Mouse (Mus musculus) small intestine, adult 2 months (tissue): Measurements from ENCODE around the gene Asrgl1. TPM values are rescaled to one million over a fixed set of nuclear protein-coding genes. Genes with fewer than 3 reads are reported as not detected.

Experiments
- H3K27ac ChIP-seq: fragments of 200-500 bp; 2 replicates; pipeline ENCODE4 v1.5.1; 2012; ENCODE audit warnings: low read depth, low read length, control low read depth, inconsistent platforms; ENCODE audit not compliant: insufficient read depth
- H3K27me3 ChIP-seq: fragments of 200-500 bp; 2 replicates; pipeline ENCODE4 v1.6.1; 2012; ENCODE audit warnings: mild to moderate bottlenecking, moderate library complexity, low read length, inconsistent platforms; ENCODE audit not compliant: control insufficient read depth, insufficient read depth
- H3K36me3 ChIP-seq: fragments of 200-500 bp; 2 replicates; pipeline ENCODE4 v1.6.1; 2012; ENCODE audit warnings: mild to moderate bottlenecking, low read length, control low read depth, inconsistent platforms; ENCODE audit not compliant: control insufficient read depth, insufficient read depth
- H3K4me1 ChIP-seq: fragments of 200-500 bp; 2 replicates; pipeline ENCODE4 v1.6.1; 2012; ENCODE audit warnings: low read length, inconsistent platforms, mixed read lengths; ENCODE audit not compliant: control insufficient read depth, insufficient read depth, insufficient read length
- H3K4me3 ChIP-seq: fragments of 200-500 bp; 2 replicates; pipeline ENCODE4 v1.5.1; 2012; ENCODE audit warnings: low read depth, mild to moderate bottlenecking, control low read depth, inconsistent platforms, low read length, moderate library complexity
- CTCF ChIP-seq: fragments of 200-500 bp; IDR thresholded peaks from 2 replicates; pipeline ENCODE4 v1.5.1; 2012; ENCODE audit warnings: low read depth, mild to moderate bottlenecking, control low read depth, inconsistent platforms, low read length, moderate library complexity, mixed read lengths; ENCODE audit not compliant: insufficient replicate concordance, insufficient read length; ENCODE audit errors: extremely low read depth
- POLR2A ChIP-seq: fragments of 200-500 bp; IDR thresholded peaks from 2 replicates; pipeline ENCODE4 v1.6.1; 2012; ENCODE audit warnings: low read depth, mild to moderate bottlenecking, control low read depth, inconsistent platforms, low read length, moderate library complexity
- WGBS: fragments of 180-500 bp; shearing (Covaris S2); methylation state at CpG from one replicate; pipeline ENCODE4 v1.1.7; 2018; 5-methylcytosine and 5-hydroxymethylcytosine counted together
- polyA plus RNA-seq: library from polyadenylated mRNA; depleted of rRNA; stranded (reverse); fragments of >200 nt; gene quantifications from 2 replicates; pipeline ENCODE4 v1.2.3, GENCODE M21; 2012

Gene Asrgl1
- polyA plus RNA-seq, 1 experiment = 0.41 TPM

GRCm38 (mm10) chr19:9110182-9110869, 25.1 kb downstream of the Asrgl1 start:
- no peak overlapping the region for H3K27ac ChIP-seq
- TF ChIP-seq CTCF (no peak), POLR2A (no peak)

DNA sequence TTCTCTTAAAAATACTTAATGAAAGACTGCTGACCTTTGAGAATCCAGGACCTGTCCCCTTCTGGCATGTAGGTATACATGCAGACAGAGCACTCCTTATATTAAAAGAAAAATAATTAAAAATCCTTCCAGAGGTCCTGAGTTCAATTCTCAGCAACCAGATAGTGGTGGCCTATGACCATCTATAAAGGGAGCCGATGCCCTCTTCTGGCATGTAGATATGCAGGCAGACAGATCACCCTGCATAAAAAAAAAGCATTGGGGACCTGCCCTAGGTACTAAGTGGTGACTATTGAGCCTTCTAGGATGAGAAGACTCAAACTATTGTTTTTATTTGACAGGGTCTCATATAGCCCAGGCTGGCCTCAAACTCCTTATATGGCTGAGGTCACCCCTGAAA, 26.9 kb downstream of the Asrgl1 start:
- H3K4me1 ChIP-seq = peaks cover 2% of the 10 kb centered on the region; the same call in 1 of the 2 replicates
- 74% methylated on average over 1 of the region's 1 CpGs for WGBS
- no peak overlapping the region for H3K27ac ChIP-seq
- no peaks in the 10 kb centered on the region for H3K27me3 ChIP-seq
- H3K4me3 ChIP-seq = no peak overlapping the region
- TF ChIP-seq POLR2A (no peak), CTCF (no peak)
- no peaks in the 10 kb centered on the region for H3K36me3 ChIP-seq

More at GRCm38 (mm10) chr19:9110182-9110869, 25.1 kb downstream of the Asrgl1 start:
- Histone ChIP-seq H3K27me3 (no peaks in the 10 kb centered on the region), H3K4me1 (peaks cover 2% of the 10 kb centered on the region; the same call in 1 of the 2 replicates), H3K36me3 (no peaks in the 10 kb centered on the region), H3K4me3 (no peak overlapping the region)
- 54% methylated on average over 4 of the region's 4 CpGs for WGBS

DNA sequence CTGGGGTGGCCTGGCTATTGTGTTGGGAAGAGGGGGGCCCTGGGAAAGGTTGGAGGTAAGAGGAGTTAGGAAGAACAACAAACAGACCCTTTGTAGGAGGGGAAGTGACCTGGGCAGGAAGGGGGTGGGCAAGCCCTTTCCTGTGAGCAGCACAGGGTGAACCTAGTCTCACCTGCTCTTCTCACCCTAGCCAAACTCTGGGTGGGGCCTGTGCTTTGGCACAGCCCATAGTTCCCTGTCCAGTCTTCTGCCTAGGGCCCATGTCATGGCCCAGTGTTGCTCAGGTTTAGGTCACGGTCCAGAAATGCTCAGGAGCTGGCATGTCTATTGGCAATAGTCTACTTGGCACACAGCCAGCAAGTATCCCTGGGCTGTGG, 28.1 kb downstream of the Asrgl1 start:
- no peak for TF ChIP-seq CTCF
- TF ChIP-seq POLR2A = no peak
- H3K27me3 ChIP-seq = no peaks in the 10 kb centered on the region
- H3K36me3 ChIP-seq = no peaks in the 10 kb centered on the region
- 61% methylated on average over 1 of the region's 1 CpGs for WGBS
- H3K4me3 ChIP-seq = no peak overlapping the region
- H3K4me1 ChIP-seq = peaks cover 2% of the 10 kb centered on the region; the same call in 1 of the 2 replicates
- H3K27ac ChIP-seq = no peak overlapping the region

GRCm38 (mm10) chr19:9106751-9107378, 28.6 kb downstream of the Asrgl1 start:
- no peak overlapping the region for H3K4me3 ChIP-seq
- H3K27ac ChIP-seq = no peak overlapping the region
- H3K36me3 ChIP-seq = no peaks in the 10 kb centered on the region
- H3K4me1 ChIP-seq = peaks cover 2% of the 10 kb centered on the region; the same call in 1 of the 2 replicates
- 13% methylated on average over 4 of the region's 4 CpGs for WGBS
- no peaks in the 10 kb centered on the region for H3K27me3 ChIP-seq
- TF ChIP-seq POLR2A = no peak
- no peak for TF ChIP-seq CTCF

- Histone ChIP-seq H3K4me1 (peaks cover 2% of the 10 kb centered on the region; the same call in 1 of the 2 replicates), H3K36me3 (no peaks in the 10 kb centered on the region), H3K27ac (no peak overlapping the region), H3K4me3 (no peak overlapping the region), H3K27me3 (no peaks in the 10 kb centered on the region)
- 63% methylated on average over 5 of the region's 5 CpGs for WGBS
- TF ChIP-seq POLR2A = no peak
- TF ChIP-seq CTCF = no peak
These were observed 29.3 kb downstream of the Asrgl1 start for GRCm38 (mm10) chr19:9106096-9106495.

DNA sequence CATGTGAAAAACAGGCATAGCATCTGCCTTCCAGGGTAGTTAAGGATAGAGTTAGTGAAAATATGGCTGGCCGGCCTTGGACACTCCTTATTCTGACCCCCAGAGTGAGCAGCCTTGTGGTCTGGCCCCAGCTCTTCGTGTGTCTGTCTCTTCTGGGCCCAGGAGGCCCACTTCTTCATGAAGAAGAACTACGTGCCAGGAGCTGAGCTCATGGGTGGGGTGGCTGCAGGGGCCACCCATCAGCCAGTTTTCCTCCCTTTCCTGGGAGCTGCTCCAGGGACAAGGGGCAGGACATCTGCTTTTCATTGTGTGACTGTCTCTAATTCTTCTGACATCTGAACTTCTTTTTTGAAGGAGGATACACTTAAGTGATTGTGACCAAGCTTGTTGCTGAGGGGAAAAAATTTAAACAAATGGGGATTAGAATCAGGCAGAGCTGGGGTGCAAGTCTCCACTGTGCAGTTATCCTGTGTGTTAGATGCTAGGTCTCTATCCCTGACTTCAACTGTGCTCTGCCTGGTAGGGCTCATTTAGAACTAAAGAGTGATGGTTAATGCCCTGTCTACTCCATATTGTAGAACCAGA, 30.2 kb downstream of the Asrgl1 start:
- H3K36me3 ChIP-seq = no peaks in the 10 kb centered on the region
- no peak overlapping the region for H3K4me3 ChIP-seq
- no peak overlapping the region for H3K27ac ChIP-seq
- TF ChIP-seq POLR2A (no peak), CTCF (no peak)
- 73% methylated on average over 3 of the region's 3 CpGs for WGBS
- no peaks in the 10 kb centered on the region for H3K27me3 ChIP-seq
- peaks cover 2% of the 10 kb centered on the region; the same call in 1 of the 2 replicates for H3K4me1 ChIP-seq

DNA sequence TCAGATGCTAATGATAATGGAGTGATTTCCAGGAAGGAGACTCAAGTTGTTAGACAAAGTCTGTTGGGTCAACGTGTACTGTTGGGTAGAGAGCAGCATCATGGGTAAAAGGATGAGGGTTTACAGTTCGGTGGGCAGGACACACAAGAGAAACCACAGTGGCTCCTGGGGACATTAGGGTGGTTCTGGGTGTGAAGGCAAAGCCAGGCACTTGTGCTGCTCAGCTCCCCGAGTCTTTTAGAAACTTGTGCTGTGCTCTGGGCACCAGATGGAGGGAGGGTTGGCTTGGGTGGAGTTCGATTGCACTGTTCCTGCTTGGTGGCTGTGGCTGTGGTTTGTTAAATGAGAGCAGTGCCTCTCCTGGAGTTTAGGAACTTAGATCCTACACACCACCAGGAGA, 31.4 kb downstream of the Asrgl1 start:
- no peaks in the 10 kb centered on the region for H3K36me3 ChIP-seq
- TF ChIP-seq POLR2A = no peak
- no peak for TF ChIP-seq CTCF
- H3K27ac ChIP-seq = no peak overlapping the region
- peaks cover 2% of the 10 kb centered on the region; the same call in 1 of the 2 replicates for H3K4me1 ChIP-seq
- 75% methylated on average over 4 of the region's 4 CpGs for WGBS
- no peak overlapping the region for H3K4me3 ChIP-seq
- no peaks in the 10 kb centered on the region for H3K27me3 ChIP-seq

- Histone ChIP-seq H3K4me1 (0 out of 2 replicates have a peak, but pooled peaks cover 1% of the 10 kb centered on the region), H3K4me3 (no peak overlapping the region), H3K27me3 (no peaks in the 10 kb centered on the region), H3K36me3 (no peaks in the 10 kb centered on the region), H3K27ac (no peak overlapping the region)
- no peak for TF ChIP-seq POLR2A
- TF ChIP-seq CTCF = no peak
- 77% methylated on average over 2 of the region's 2 CpGs for WGBS
These were observed 34.4 kb downstream of the Asrgl1 start for GRCm38 (mm10) chr19:9101062-9101457.
